Mouse (Mus musculus) embryo, embryonic 10 days (tissue): ENCODE data around the gene Tex44.

ENCODE experiments used
- DNase-seq: peaks from one replicate; pipeline ENCODE4 v3.0.0-alpha.2; 2015; ENCODE audit warnings: low spot score

Gene Tex44

GRCm38 (mm10) chr1:86423879-86424278, 2.2 kb upstream of the Tex44 start:
- no peak for DNase-seq

DNA sequence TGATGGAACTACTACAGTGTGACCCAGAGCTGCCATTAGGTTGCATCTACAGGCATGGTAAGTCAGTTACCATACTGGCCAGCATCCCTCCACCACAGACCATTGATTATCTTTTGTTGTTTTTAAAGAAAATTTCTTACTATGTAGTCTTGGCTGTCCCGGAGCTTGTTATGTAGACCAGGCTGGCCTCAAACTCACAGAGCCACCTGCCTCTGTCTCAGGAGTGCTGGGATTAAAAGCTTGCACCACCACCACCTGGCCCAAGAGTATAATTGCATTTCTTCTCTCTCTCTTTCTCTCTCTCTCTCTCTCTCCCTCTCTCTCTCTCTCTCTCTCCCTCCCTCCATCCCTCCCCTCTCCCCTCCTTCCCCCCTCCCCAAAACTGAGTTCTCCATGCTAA, 1.8 kb upstream of the Tex44 start:
- DNase-seq = no peak

DNA sequence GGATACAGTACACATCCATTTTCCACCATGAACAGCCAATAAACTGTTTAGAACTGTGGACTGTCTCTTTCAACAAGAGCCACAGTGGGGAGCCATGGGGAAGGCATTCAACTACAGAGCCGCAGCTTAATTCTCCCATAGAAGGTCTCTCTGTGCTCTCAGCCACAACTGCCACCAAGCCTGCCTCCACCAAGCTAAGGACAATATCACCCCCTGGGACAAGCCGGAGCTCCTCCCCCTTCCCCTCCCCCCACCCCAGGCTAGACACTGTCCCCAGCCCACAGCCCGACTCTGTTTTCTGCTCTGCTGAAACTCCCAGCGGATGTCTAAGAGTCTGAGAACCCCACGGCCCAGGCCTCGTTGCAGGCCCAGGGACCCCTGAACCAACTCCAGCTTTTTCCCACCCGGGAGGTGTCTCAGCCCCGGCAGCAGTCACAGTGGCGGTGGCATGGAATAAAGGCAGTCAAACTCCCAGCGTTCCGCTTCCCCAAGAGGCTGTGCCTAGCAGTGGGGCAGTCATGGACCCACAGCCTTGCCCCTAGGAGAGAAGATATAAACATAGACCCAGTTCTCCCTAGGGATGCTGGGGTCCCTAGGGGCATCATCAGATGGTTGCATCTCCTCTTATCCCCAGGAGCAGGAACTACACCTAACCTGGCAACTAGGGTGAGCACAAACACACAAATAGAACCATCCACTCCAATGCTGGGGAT, 1.1 kb upstream of the Tex44 start:
- peak; percentile 33 for DNase-seq

DNA sequence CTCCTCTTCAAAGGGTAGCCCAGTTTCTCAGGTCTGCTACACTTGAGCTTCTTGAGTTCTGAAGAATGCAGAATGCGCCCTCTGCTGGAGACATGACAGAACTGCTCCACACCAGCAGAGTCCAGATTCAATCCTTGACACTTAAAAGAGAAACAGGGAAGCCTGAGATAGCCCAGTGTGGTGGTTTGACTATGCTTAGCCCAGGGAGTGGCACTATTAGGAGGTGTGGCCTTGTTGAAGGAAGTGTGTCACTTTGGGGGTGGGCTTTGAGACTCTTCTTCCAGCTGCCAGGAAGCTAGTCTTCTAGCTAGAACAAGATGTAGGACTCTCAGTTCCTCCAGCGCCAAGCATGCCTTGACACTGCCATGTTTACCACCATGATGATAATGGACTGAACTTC, 3.9 kb downstream of the Tex44 start:
- DNase-seq = peak; percentile 92

GRCm38 (mm10) chr1:86432778-86433177, 6.6 kb downstream of the Tex44 start:
- DNase-seq = no peak

- DNase-seq = no peak
Observed at GRCm38 (mm10) chr1:86433359-86433758, 7.2 kb downstream of the Tex44 start.

DNA sequence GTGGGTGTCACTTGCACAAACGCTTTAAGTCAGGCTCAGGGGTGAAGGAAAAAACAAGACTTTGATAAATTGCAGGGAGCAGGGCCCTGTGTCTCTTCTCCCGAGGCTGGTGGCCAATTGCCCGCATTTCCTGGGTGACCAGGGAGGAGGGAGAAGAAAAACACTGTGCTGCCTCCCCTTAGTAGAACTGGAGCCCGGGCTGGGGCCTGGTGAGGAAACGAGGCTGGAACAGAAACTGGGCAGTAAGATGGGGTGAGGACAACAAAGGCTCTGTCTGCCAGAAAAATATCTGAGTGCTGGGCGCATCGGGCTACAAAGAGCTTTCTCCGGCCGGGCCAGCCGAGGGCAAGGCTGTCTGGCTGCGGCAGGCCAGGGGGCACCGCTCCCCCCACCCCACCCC, 7.9 kb downstream of the Tex44 start:
- no peak for DNase-seq

DNA sequence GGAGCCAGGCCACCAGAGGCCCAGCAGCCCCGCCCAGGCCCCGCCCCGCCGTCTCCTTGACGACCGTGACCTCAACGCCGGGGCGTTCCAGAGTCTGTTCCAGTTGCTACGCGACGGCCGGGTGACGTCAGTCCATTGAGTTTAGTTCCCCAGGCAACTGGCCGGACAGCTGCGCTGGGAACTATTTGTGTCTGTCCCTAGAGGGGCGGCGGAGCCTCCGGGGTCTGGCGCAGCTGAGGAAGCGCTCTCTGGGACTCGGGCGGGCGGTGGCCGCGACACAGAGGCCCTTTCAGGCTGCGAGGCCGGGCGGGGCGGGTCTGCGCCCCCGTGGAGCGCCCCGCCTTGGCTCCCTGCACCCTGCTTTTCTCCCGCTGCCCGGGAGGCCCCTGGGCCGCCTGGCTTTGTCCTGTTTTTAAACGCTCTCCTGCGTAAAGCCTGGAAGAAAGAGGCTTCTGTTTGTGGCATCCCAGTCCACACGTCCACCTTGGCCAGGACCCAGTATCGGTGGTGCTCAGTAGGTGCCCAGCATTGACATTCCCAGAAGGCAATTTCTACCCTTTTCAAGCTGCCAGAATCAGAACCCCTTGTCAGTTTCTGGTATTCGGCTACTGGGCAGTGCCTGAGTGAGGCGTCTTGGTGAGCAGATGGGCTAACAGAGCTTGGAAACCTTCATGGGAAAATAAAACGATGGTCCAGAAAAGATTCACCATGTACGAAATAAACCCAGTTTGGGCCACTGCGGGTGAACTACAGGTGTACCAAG, 8.5 kb downstream of the Tex44 start:
- peak; percentile 100 for DNase-seq

DNA sequence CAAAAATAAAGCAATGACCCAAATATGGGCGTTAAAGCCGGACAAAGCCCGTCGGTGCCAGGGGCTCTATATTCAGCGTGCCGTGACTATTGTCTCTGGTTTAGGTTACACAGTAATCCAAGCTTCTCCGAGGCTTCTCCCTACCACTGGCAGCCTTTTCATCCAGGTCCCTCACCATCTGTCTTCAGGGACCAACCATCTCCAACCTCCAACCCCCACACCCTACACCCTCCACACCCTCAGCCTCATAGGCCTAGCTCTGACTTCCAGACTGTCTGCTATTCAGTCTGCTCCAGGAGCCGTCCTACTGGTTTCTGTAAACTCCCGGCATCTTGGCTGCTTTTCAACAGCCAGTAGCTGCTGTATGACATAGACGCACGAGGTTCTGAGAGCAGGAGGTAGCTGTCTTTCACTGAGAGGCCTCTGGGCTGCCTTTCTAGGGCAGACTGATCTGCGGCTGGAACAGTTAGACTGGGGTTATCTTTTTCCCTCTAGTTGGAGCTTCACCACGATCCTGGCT, 9.2 kb downstream of the Tex44 start:
- peak; percentile 44 for DNase-seq

GRCm38 (mm10) chr1:86437219-86438013, 11.3 kb downstream of the Tex44 start:
- DNase-seq = no peak

DNA sequence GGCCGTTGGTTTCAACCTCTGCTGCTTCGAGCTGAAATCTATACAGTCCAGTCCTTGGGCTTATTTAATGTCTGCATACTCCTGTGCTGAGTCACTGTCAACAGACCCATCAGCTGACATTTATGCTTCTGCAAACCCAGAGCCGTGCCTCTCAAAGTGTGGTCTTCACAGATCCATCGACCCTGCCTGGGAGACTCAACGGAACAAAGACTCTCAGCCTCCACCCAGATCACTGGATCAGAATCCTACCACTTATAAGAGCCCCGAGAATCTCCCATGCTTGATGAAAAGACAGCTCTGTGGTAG, 11.8 kb downstream of the Tex44 start:
- no peak for DNase-seq

DNA sequence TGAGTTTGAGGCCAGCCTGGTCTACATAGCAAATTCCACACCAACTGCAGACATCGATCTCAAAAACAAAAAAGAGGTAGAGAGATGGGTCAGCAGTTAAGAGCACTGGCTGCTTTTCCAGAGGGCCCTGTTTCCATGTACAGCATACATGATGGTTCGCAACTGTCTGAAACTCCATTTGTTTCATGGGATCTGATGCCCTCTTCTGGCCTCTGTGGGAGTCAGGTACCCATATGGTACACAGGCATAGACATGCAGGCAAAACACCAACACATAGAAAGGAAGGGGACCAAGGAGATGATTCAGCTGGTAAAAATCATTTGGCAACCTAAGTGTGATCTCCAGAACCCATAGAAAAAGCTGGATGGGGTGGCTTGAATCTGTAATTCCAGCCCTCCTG, 12.4 kb downstream of the Tex44 start:
- DNase-seq = peak; percentile 56

DNA sequence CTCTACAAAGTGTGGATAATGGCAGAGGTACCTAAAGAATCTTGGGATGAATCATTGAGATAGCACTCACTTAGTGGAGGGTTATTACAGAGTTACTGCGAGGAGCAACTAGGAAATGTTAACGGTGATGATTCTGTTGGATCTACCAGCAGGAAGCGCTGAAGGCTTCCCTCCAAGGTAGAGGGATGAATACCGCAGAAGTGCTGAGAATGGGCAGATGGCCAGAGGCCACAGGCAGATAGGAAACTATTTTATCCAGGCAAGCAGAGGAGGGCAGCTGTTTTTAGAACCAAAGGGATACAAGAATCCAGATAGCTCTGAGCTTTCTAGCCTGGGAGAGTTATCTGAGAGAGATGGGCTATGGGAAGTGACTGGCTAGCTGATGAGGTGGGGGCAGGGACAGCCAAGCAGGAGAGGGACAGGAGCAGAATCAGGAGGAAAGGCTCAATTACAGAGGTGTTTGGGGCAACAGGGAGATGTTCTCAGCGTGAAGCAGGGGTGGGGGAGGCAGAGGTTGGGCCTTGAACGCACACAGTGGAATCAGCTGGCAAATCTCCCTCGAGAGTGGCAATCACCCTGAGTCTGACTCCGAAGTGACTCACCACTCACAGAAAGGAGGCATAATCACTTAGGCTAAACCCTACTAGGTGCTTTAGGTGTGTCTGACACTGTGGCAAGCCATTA, 13.5 kb downstream of the Tex44 start:
- DNase-seq = no peak

DNA sequence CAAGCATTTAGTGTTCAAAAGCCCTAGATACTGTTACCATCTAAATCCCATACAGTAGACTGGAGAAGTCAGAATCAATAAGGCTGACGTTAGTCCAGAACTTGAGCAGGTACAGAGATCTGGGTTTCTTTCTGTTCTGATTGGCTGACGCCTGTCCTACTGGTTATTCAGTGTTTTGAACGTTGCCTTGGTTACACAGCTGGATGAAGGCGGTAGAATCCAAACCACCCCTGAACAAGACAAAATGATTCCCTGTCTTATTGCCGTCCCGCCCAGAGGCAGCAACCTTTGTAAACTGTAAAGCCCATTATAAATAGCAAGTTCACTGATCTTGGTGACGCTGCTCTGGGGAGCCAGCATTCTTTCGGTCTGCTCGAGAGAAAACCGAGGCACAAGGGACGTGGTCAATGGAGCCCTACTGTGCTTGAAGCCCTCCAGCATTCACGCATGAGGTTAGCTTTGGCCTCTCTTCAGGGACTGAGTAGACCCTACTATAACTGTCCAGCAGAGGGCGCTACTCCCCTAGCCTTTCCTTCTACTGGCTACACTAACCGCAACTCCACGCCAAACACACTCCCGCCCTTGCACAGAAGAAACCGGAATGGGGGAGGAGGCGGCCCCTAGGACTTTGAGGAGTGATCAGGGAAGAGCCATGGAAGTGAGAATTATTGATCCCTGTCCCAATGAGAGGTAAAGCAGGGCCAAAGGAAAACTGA, 14.2 kb downstream of the Tex44 start:
- peak; percentile 97 for DNase-seq

GRCm38 (mm10) chr1:86440887-86441723, 15.0 kb downstream of the Tex44 start:
- peak; percentile 74 for DNase-seq

GRCm38 (mm10) chr1:86441724-86441979, 15.5 kb downstream of the Tex44 start:
- no peak for DNase-seq

DNA sequence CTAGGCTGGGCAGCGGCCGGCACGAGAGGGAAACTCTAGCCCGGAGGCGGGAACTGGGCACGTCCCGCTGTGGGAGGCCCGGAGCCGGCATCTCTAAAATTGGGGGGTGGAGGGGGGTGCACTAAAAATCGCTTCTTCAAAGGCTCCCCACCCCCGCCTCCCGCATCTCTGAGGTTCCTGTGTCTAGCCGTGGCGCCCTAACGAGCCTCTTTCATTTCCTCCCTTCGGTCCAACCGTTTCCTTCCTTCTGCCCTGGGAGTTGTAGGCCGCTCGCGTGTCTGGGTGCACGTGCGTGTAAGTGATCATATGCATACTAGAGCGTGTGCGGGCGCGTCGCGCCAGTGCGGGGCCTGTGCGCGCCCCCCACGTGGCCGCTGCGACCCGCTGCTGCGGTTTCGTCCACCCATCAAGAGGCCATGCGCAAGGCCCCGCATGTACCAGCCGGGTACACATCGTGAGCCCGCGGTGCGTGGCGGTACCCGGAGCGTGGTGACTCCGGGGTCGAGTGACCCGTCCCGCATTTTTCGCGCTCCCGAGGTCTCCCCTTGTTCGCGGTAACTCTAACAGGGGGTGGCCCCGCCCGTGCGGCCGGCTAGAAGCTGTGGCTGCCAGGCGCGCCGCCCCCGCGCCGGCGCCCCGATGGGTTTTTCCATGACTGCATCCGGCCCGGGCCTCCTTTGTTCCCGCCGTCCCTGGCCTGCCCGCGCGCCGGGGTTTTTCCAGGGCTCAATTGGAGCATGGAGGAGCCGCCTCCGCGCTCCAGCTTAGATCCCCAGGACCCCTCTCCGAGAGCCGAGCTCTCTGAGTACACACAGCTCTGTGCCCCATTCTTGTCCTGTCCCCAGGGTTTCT, 16.1 kb downstream of the Tex44 start:
- DNase-seq = peak; percentile 80

GRCm38 (mm10) chr1:86442832-86443231, 16.7 kb downstream of the Tex44 start:
- DNase-seq = peak; percentile 72

- DNase-seq = peak; percentile 24
Observed at GRCm38 (mm10) chr1:86443386-86444172, 17.4 kb downstream of the Tex44 start.
